Mouse (Mus musculus) gastrocnemius, adult 2 months (tissue): ENCODE data around the gene Tsn. TPM values are rescaled to one million over a fixed set of nuclear protein-coding genes. Genes with fewer than 3 reads are reported as not detected.

ENCODE experiments used
- DNase-seq: peaks from one replicate; pipeline ENCODE4 v3.0.0; 2022
- H3K27ac ChIP-seq: fragments of 200-600 bp; 2 replicates; pipeline ENCODE4 v1.8.1; 2022; ENCODE audit warnings: mild to moderate bottlenecking
- H3K4me3 ChIP-seq: fragments of 200-600 bp; 2 replicates; pipeline ENCODE4 v1.8.1; 2022; ENCODE audit warnings: mild to moderate bottlenecking, moderate library complexity
- CTCF ChIP-seq: fragments of 200-600 bp; IDR thresholded peaks from 2 replicates; pipeline ENCODE4 v1.8.1; 2022; ENCODE audit warnings: antibody characterized with exemption, mild to moderate bottlenecking, moderate library complexity
- intact Hi-C: fragments of 180-260 bp; cut with DNase I; formaldehyde crosslinking; loops from one replicate; pipeline ENCODE4 v1.15.1; 2025
- long read RNA-seq, 2 experiments: library from polyadenylated mRNA; stranded (forward); transcript quantifications; one replicate each; pipeline ENCODE4 v2.0.0; 2021
- total RNA-seq, 2 experiments: library from RNA; stranded (reverse); gene quantifications; 2 replicates each; pipeline ENCODE4 v1.2.3; 2021

The Tsn gene
- total RNA-seq: 10 to 100 TPM; 49.4 TPM
- long read RNA-seq, experiment 1, full-length matches to known transcripts: 53 of 70 reads
- long read RNA-seq, experiment 1, partial matches to known transcripts: 0 of 70 reads
- long read RNA-seq, experiment 1, other reads (novel, unspliced or antisense): 17 of 70 reads
- long read RNA-seq, experiment 2, full-length matches to known transcripts: 43 of 50 reads
- long read RNA-seq, experiment 2, partial matches to known transcripts: 0 of 50 reads
- long read RNA-seq, experiment 2, other reads (novel, unspliced or antisense): 7 of 50 reads

DNA sequence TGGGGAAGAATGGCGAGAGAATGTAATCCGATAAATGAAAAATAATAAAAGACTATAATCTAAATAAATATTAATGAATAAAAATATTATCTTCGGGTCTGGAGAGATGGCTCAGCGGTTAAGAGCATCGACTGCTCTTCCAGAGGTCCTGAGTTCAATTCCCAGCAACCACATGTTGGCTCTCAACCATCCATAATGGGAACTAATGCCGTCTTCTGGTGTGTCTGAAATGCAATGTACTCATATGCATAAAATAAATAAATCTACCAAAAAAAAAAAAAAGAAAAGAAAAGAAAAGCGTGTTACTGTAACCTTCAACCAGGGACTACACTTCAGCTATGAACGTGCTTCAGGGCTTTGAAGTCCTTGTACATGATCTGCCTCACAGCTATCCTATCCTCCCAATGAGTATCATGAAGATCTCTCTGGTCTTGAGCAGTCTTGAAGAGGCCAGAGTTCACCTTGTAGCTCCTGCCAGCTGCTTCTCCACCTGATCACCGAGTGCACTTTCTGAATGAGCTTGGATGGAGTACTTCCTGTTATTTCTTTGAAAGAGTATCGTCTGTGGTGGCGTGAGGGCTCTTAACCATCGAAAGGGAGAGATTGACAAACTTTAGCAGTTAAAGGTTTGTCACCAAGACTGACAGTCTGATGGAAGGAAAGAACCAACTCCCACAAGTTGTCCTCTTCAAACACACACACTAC is at the start of gene Tsn:
Gene Tsn, minus strand, starts transcription at position 118 of the 705 bp plus-strand sequence.
- H3K4me3 ChIP-seq: peak within 1 kb of the TSS; percentile 74
- no peak for TF ChIP-seq CTCF
- DNase-seq: no peak
- peak within 1 kb of the TSS; percentile 99 for H3K27ac ChIP-seq
- intact Hi-C loops: no loop called here

- no peak for TF ChIP-seq CTCF
- peak; percentile 34 for DNase-seq
- H3K27ac ChIP-seq: peak overlapping the region; percentile 49
- no peak overlapping the region; the same call in 1 of the 2 replicates for H3K4me3 ChIP-seq
- intact Hi-C loops: no loop called here
These were observed 47.7 kb upstream of the Tsn start for GRCm38 (mm10) chr1:118359071-118359761.

- no peak overlapping the region for H3K27ac ChIP-seq
- intact Hi-C loops: no loop called here
- TF ChIP-seq CTCF: no peak
- no peak for DNase-seq
- H3K4me3 ChIP-seq: no peak overlapping the region
These were observed 38.4 kb upstream of the Tsn start for GRCm38 (mm10) chr1:118349922-118350321.

DNA sequence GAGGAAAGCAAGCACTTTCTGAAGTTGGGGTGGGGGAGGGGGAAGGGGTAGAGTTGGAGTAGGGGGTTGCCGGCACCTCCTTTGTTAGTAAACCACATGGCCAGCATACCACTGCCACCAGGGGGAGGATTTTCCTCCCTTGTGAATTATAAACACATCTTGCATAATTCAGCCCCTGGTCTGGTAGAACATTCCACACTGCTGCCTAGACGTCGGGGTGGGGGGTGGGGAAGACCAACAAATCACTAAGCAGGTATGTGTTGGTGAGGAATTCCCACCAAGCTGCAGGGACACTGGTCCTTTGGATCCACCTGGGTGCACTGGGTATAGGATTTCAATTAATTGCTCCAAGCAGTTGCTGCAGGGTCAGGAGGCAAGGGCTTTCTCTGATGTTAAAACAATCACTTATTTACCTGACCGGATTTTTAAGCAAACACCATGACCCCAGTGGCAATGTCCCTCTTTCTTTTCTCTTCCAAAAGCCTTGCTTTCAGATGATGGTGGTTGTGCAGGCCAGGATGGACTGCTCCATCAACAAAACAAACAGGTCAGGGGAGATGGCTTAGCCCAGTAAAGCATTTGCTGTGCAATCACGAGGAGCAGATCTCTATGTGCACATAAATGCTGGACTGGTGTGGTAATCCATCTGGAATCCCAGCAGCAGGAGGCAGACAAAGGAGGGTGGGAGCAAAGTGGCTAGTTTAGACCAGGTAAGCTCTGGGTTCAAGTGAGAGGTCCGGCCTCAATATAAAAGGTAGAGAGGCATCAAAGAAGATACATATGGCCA is 32.3 kb upstream of the Tsn start:
- no peak overlapping the region for H3K27ac ChIP-seq
- no peak overlapping the region for H3K4me3 ChIP-seq
- no peak for DNase-seq
- intact Hi-C loops: no loop called here
- TF ChIP-seq CTCF: no peak

GRCm38 (mm10) chr1:118337921-118338320 is 26.4 kb upstream of the Tsn start:
- intact Hi-C loops: loop anchor here (2.0 to 10.0 kb wide), 3 partner anchors 139 to 417 kb away; no protein-coding TSS in a partner anchor
- peak overlapping the region; percentile 74 for H3K27ac ChIP-seq
- DNase-seq: peak; percentile 51
- no peak overlapping the region for H3K4me3 ChIP-seq
- TF ChIP-seq CTCF: no peak

DNA sequence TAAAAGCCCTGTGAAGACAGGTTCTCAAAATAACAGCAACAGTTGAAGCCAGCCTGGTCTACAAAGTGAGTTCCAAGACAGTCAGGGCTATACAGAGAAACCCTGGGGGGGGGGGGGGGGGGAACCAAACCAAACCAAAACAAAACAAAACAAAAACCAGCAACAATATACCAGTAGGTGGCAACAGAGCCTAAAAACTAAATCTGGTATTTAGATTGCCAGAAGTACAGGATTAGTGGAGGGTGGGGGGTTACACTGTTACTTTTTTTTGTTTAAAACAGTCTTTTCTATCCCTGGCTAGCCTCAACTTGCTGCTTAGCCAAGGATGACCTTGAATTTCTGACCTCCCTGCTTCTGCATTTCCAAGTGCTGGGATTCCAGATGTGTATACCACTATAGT is 24.3 kb upstream of the Tsn start:
- peak; percentile 43 for TF ChIP-seq CTCF
- Histone ChIP-seq H3K4me3 (no peak overlapping the region), H3K27ac (no peak overlapping the region)
- no peak for DNase-seq
- intact Hi-C loops: loop anchor here (2.0 to 10.0 kb wide), 3 partner anchors 141 to 419 kb away; no protein-coding TSS in a partner anchor

- no peak for DNase-seq
- no peak for TF ChIP-seq CTCF
These were observed 23.5 kb upstream of the Tsn start for GRCm38 (mm10) chr1:118334749-118335713.

GRCm38 (mm10) chr1:118321661-118322201 is 10.2 kb upstream of the Tsn start, which contains the start of gene Nifk:
Nifk (plus strand) TSS chr1:118321839.
- Histone ChIP-seq H3K4me3 (peak within 1 kb of the TSS; percentile 90), H3K27ac (peak within 1 kb of the TSS; percentile 89)
- peak; percentile 89 for TF ChIP-seq CTCF
- intact Hi-C loops: loop anchor here (5.0 kb wide), 4 partner anchors 66 to 176 kb away; partner anchors contain the start of gene Clasp1
- DNase-seq: peak; percentile 93

More at GRCm38 (mm10) chr1:118334749-118335713, 23.5 kb upstream of the Tsn start:
- intact Hi-C loops: loop anchor here (5.0 to 10.0 kb wide), 2 partner anchors 162 to 420 kb away; no protein-coding TSS in a partner anchor
- no peak overlapping the region for H3K4me3 ChIP-seq
- H3K27ac ChIP-seq: peak overlapping the region; percentile 8; the same call in 1 of the 2 replicates

- H3K4me3 ChIP-seq: no peak overlapping the region
- peak; percentile 59 for TF ChIP-seq CTCF
- no peak for DNase-seq
- H3K27ac ChIP-seq: no peak overlapping the region
- intact Hi-C loops: loop anchor here (5.0 kb wide), 4 partner anchors 67 to 177 kb away; partner anchors contain the start of gene Clasp1
These were observed 9.2 kb upstream of the Tsn start for GRCm38 (mm10) chr1:118320696-118321095.

DNA sequence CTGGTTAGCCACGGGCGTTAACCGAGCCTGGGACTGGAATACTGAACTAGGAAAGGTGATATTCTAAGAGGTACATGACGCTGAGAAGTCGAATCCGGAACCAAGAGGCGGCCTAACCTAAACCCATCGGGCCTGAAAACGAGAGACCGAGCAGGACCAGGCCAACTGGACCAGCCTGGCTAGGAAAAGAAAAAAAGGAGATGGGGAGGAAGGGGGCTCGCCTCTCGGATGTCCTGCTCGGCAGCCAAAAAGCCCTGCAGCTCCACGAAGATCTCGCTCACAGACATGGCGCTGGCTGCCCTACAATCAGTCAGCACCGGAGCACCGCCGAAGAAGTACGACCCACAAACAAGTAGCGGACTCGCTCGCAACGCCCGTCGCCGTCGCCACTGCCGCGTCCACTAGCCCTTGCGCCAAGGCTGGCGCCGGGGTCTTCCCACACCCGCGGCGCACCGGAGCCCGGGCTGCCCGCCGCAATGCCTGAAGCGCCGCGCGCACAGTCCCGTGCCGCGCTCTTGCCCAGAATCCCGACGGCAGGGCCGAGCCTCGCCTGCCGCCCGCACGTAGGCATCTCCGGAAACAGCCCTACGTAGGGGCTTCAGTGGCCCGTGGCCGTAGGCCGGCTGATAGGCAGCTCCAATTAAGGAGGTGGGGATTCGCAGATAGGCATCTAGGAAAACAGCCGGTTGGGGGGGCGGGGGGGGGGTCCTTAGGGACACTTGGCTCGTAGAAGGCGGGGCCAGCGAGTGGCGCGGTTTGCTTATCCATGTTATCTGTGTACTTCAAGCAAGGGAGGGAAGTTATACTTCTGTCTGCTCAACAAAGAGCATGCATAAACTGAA is 538 bp downstream of the Tsn start:
- peak; percentile 93 for DNase-seq
- intact Hi-C loops: no loop called here
- peak overlapping the region; percentile 74 for H3K4me3 ChIP-seq
- no peak for TF ChIP-seq CTCF
- H3K27ac ChIP-seq: peak overlapping the region; percentile 99
